Mouse (Mus musculus) small intestine, adult 2 months (tissue): ENCODE data around the gene Slc9a3r2. TPM values are rescaled to one million over a fixed set of nuclear protein-coding genes. Genes with fewer than 3 reads are reported as not detected.
A peak's percentile ranks its signal among the peaks of the same experiment; 100 is the strongest.

Experiments used
- H3K27ac ChIP-seq: fragments of 200-500 bp; 2 replicates; pipeline ENCODE4 v1.5.1; 2012; ENCODE audit warnings: low read depth, low read length, control low read depth, inconsistent platforms; ENCODE audit not compliant: insufficient read depth
- H3K27me3 ChIP-seq: fragments of 200-500 bp; 2 replicates; pipeline ENCODE4 v1.6.1; 2012; ENCODE audit warnings: mild to moderate bottlenecking, moderate library complexity, low read length, inconsistent platforms; ENCODE audit not compliant: control insufficient read depth, insufficient read depth
- H3K36me3 ChIP-seq: fragments of 200-500 bp; 2 replicates; pipeline ENCODE4 v1.6.1; 2012; ENCODE audit warnings: mild to moderate bottlenecking, low read length, control low read depth, inconsistent platforms; ENCODE audit not compliant: control insufficient read depth, insufficient read depth
- H3K4me1 ChIP-seq: fragments of 200-500 bp; 2 replicates; pipeline ENCODE4 v1.6.1; 2012; ENCODE audit warnings: low read length, inconsistent platforms, mixed read lengths; ENCODE audit not compliant: control insufficient read depth, insufficient read depth, insufficient read length
- H3K4me3 ChIP-seq: fragments of 200-500 bp; 2 replicates; pipeline ENCODE4 v1.5.1; 2012; ENCODE audit warnings: low read depth, mild to moderate bottlenecking, control low read depth, inconsistent platforms, low read length, moderate library complexity
- CTCF ChIP-seq: fragments of 200-500 bp; IDR thresholded peaks from 2 replicates; pipeline ENCODE4 v1.5.1; 2012; ENCODE audit warnings: low read depth, mild to moderate bottlenecking, control low read depth, inconsistent platforms, low read length, moderate library complexity, mixed read lengths; ENCODE audit not compliant: insufficient replicate concordance, insufficient read length; ENCODE audit errors: extremely low read depth
- POLR2A ChIP-seq: fragments of 200-500 bp; IDR thresholded peaks from 2 replicates; pipeline ENCODE4 v1.6.1; 2012; ENCODE audit warnings: low read depth, mild to moderate bottlenecking, control low read depth, inconsistent platforms, low read length, moderate library complexity
- WGBS: fragments of 180-500 bp; shearing (Covaris S2); methylation state at CpG from one replicate; pipeline ENCODE4 v1.1.7; 2018; 5-methylcytosine and 5-hydroxymethylcytosine counted together
- polyA plus RNA-seq: library from polyadenylated mRNA; depleted of rRNA; stranded (reverse); fragments of >200 nt; gene quantifications from 2 replicates; pipeline ENCODE4 v1.2.3, GENCODE M21; 2012

Slc9a3r2 gene
- polyA plus RNA-seq, 1 experiment = 44.9 TPM

DNA sequence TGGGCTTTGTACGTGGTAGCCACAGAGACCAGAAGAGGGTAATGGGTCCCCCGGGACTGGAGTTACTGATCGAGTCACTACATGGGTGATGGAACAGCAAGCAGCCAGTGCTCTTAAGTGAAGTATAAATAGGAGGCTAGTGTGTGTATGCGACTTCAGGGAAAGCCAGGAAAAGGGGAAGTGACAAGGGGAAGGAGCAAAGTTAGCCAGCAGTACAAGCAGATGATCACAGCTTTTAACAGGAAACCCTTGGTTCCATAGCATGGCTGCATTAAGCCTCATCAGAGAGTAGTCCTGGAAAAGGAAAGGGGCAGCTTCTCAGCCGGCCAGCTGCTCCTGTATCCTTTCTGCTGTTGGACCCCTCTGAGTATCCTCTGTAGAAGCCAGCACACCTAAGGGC lies 42.3 kb upstream of the Slc9a3r2 start:
- Histone ChIP-seq H3K4me3 (no peak overlapping the region), H3K27ac (no peak overlapping the region), H3K36me3 (peaks cover 7% of the 10 kb centered on the region), H3K4me1 (peaks cover 17% of the 10 kb centered on the region), H3K27me3 (peaks cover 17% of the 10 kb centered on the region)
- TF ChIP-seq POLR2A (no peak), CTCF (no peak)
- WGBS = 81% methylated on average over 5 of the region's 5 CpGs

DNA sequence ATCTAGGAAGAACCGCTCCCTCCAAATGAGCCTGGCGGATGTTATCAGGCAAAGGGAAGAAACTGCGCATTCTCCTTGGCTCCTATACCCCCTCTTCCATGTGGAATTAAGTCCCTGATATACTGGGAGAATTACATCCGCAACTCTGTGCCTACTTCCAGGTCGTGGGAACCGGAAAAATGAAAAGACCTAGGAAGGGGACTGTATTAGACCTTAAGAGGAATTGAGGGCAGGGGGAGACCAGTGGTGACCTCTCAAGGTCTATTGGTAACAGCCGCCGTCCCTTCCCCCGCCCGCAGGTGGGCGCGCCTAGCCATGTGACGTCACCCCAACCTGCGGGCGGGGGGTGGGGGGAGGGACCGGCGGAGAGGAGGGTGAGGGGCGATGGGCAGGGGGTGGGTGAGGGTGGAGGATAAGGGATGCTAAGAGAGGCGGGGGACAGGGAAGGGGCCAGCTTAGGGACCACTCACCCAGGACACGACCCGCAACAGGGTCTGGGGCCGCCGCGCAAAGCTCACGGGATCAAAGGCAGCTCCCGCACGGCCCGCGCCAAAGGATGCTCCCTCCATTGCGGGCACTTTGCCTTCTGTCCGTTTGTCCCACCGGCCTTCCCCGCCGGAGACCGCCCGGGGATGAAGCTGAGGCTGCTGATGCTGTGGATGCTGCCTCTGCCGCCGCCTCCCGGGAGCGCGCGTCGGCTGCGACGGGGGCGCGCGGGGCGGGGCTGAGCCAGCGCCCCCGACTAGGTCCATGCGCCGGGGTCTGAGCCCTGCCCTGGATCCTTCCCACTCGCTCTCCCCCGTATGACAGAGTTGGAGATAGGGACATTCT lies 39.3 kb upstream of the Slc9a3r2 start, which contains the start of gene Syngr3:
TSS of gene Syngr3 (minus strand) at position 705 of the 831 bp plus-strand sequence.
- H3K27me3 ChIP-seq = peaks cover 17% of the 10 kb centered on the region
- WGBS = 2% methylated on average over 53 of the region's 55 CpGs
- H3K4me1 ChIP-seq = peaks cover 13% of the 10 kb centered on the region
- no peak within 1 kb of the TSS for H3K27ac ChIP-seq
- TF ChIP-seq POLR2A = no peak
- peak within 1 kb of the TSS; percentile 57 for H3K4me3 ChIP-seq
- H3K36me3 ChIP-seq = peaks cover 7% of the 10 kb centered on the region

DNA sequence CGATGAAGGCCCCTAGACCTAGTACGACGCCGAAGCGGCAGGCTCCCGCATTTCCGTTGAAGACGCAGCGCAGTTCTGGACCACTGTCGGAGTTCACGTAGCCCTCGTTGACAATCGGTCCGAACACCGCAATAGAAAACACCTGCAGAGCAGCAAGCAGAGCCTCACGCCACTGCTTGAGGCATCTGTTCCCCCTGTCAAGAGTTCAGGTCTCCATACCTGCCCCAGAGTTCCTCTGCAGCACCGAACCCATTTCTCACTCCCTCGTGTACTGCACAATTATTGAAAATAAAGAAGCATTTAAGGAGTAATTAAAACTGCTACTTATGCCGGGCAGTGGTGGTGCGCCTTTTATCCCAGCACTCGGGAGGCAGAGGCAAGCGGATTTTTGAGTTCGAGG lies 37.5 kb upstream of the Slc9a3r2 start:
- TF ChIP-seq POLR2A (no peak), CTCF (no peak)
- Histone ChIP-seq H3K27me3 (peaks cover 17% of the 10 kb centered on the region), H3K36me3 (peaks cover 2% of the 10 kb centered on the region; the same call in 1 of the 2 replicates), H3K4me1 (peaks cover 13% of the 10 kb centered on the region), H3K27ac (no peak overlapping the region), H3K4me3 (peak overlapping the region; percentile 74)
- 24% methylated on average over 23 of the region's 23 CpGs for WGBS

DNA sequence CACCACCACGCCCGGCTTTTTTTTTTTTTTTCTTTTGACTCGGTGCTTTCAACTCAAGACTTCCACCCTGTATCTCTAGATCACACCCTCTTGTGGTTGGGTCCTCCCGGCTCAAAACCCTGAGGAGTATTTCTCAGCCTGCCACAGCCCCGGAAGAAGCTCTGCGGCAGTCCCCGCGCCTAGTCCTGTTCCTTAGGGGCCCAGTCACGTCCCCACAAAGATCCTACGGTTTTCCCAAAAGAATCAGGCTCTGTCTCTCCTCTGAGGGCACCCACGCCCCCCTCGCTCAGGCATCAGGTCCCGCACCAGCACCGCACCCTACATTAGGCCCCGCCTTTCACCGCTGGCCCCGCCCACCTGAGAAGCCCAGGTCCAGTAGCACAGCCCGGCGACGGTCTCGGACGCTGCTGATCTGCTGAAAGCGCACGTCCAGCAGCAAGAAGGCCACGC lies 37.0 kb upstream of the Slc9a3r2 start:
- WGBS = under 1% methylated on average over 25 of the region's 25 CpGs
- Histone ChIP-seq H3K27ac (no peak overlapping the region), H3K4me3 (peak overlapping the region; percentile 74), H3K27me3 (peaks cover 17% of the 10 kb centered on the region), H3K36me3 (peaks cover 4% of the 10 kb centered on the region; the same call in 1 of the 2 replicates), H3K4me1 (peaks cover 13% of the 10 kb centered on the region)
- TF ChIP-seq CTCF (no peak), POLR2A (no peak)

DNA sequence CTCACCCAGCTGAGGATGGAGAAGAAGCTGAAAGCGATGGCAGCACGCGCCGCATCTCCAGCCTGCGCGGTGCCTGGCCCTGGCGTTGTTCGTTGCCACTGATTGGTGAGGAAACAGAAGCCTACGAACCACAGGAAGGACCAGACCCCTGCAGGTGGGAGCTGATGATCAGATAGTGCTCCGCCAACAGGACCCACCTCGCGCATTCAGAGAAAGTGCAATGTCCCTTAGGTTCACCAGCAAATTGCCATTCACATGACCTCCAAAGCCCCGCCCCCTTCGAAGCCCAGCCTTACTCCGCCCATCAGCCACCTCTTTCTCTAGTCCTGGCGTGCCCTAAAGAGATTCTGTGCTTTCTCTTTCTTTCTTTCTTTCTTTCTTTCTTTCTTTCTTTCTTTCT lies 36.4 kb upstream of the Slc9a3r2 start:
- 50% methylated on average over 16 of the region's 16 CpGs for WGBS
- Histone ChIP-seq H3K27me3 (peaks cover 17% of the 10 kb centered on the region), H3K4me3 (peak overlapping the region; percentile 24), H3K27ac (no peak overlapping the region), H3K36me3 (peaks cover 8% of the 10 kb centered on the region), H3K4me1 (peaks cover 13% of the 10 kb centered on the region)
- no peak for TF ChIP-seq POLR2A
- no peak for TF ChIP-seq CTCF

DNA sequence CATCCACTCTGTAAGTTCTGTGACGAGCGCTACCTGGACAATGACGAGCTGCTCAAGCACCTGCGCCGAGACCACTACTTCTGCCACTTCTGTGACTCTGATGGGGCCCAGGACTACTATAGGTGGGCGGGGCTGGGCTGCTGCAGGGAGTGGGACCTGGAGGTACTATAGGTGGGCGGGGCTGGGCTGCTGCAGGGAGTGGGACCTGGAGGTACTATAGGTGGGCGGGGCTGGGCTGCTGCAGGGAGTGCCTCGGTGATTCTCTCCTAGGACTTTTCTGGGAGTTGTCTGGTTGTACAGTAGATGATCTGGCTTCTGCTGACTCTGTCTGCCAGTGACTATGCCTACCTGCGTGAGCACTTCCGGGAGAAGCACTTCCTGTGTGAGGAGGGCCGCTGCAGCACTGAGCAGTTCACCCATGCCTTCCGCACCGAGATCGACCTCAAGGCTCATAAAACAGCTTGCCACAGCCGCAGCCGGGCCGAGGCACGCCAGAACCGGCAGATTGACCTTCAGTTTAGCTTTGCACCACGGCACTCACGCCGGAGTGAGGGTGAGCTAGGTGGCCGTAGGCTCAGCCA lies 27.5 kb upstream of the Slc9a3r2 start:
- Histone ChIP-seq H3K4me1 (peaks cover 4% of the 10 kb centered on the region), H3K36me3 (peaks cover 54% of the 10 kb centered on the region), H3K27me3 (no peaks in the 10 kb centered on the region), H3K27ac (peak overlapping the region; percentile 47), H3K4me3 (no peak overlapping the region)
- WGBS = 69% methylated on average over 24 of the region's 24 CpGs
- TF ChIP-seq CTCF (no peak), POLR2A (no peak)

DNA sequence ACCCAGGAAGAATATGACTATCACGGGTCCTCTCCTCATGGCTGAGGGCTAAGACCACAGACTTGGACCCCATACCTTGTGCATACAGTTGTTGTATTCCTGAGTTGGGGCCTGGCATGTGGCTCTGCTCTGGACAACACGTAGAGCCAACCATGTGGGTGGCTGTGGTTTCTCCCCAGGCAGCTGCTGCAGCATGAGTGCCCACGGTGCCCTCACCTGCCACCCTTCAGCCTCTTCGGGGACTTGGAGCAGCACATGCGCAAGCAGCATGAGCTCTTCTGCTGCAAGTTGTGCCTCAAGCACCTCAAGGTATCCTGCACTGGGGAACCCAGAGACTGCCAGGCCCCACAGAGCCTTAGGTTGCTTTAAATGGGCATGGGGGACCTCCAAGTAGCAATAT lies 26.8 kb upstream of the Slc9a3r2 start:
- no peak for TF ChIP-seq POLR2A
- TF ChIP-seq CTCF = no peak
- Histone ChIP-seq H3K27ac (no peak overlapping the region), H3K4me3 (no peak overlapping the region), H3K27me3 (no peaks in the 10 kb centered on the region), H3K36me3 (peaks cover 48% of the 10 kb centered on the region), H3K4me1 (peaks cover 9% of the 10 kb centered on the region)
- 94% methylated on average over 5 of the region's 5 CpGs for WGBS
